8 mouse cellular contexts compared by ENCODE assay signal in genomic region chr11:84828516-84829399, GRCm38 (mm10). TPM values are rescaled to one million over a fixed set of nuclear protein-coding genes. Genes with fewer than 3 reads are reported as not detected.
DNase-seq lines count a peak whose midpoint lies in the region; ATAC-seq and TF ChIP-seq lines count a peak whose summit lies in the region.

Dhrs11 (minus strand) TSS chr11:84828994.

- peaks cover 7% of the 10 kb centered on the region; the same call in 1 of the 2 replicates for H3K36me3 ChIP-seq in ES-Bruce4 (ENCODE audit: control insufficient read depth, insufficient read depth, low read length, poor library complexity, severe bottlenecking)
- peaks cover 30% of the 10 kb centered on the region for H3K36me3 ChIP-seq in forebrain, embryonic 13.5 days (ENCODE audit: poor library complexity, severe bottlenecking)
- peaks cover 27% of the 10 kb centered on the region for H3K36me3 ChIP-seq in heart, postnatal 0 days (replicated peaks; ENCODE audit: control insufficient read depth, insufficient read depth, low read length)
- H3K36me3 ChIP-seq in liver, embryonic 16.5 days (ENCODE audit: control insufficient read depth, insufficient read depth), result peaks cover 41% of the 10 kb centered on the region
- peaks cover 21% of the 10 kb centered on the region for H3K36me3 ChIP-seq in neural tube, embryonic 12.5 days
- H3K36me3 ChIP-seq in stomach, postnatal 0 days (ENCODE audit: control insufficient read depth, insufficient read depth, low read length), result peaks cover 7% of the 10 kb centered on the region; the same call in 1 of the 2 replicates

- no peak for TF ChIP-seq EP300 in ES-Bruce4 (IDR thresholded peaks at IDR 0.05; ENCODE audit: insufficient read depth, low read depth, low read length)
- peak; percentile 88; the same call in 1 of the 2 replicates for TF ChIP-seq EP300 in heart, postnatal 0 days (IDR thresholded peaks at IDR 0.05; ENCODE audit: low read depth)
- TF ChIP-seq EP300 in stomach, postnatal 0 days (optimal IDR thresholded peaks at IDR 0.05), result no peak

- H3K27ac ChIP-seq in ES-Bruce4 (ENCODE audit: insufficient read depth, low read length), result no peak within 1 kb of the TSS
- H3K27ac ChIP-seq in forebrain, embryonic 13.5 days, result peak within 1 kb of the TSS; percentile 21; the same call in 1 of the 2 replicates
- peak within 1 kb of the TSS; percentile 97 for H3K27ac ChIP-seq in heart, postnatal 0 days (ENCODE audit: low read depth)
- H3K27ac ChIP-seq in liver, embryonic 16.5 days (ENCODE audit: low read length), result peak within 1 kb of the TSS; percentile 96
- H3K27ac ChIP-seq in neural tube, embryonic 12.5 days, result 0 out of 2 replicates have a peak within 1 kb of the TSS, but pooled peaks have one; percentile 1
- H3K27ac ChIP-seq in stomach, postnatal 0 days (replicated peaks), result peak within 1 kb of the TSS; percentile 81

- peak within 1 kb of the TSS; percentile 40 for H3K9ac ChIP-seq in ES-Bruce4 (ENCODE audit: low read depth, poor library complexity, severe bottlenecking)
- H3K9ac ChIP-seq in forebrain, embryonic 13.5 days, result peak within 1 kb of the TSS; percentile 71
- peak within 1 kb of the TSS; percentile 78 for H3K9ac ChIP-seq in heart, postnatal 0 days (replicated peaks; ENCODE audit: low read depth, low read length)
- H3K9ac ChIP-seq in liver, embryonic 16.5 days (ENCODE audit: low read depth, low read length), result peak within 1 kb of the TSS; percentile 95
- peak within 1 kb of the TSS; percentile 77 for H3K9ac ChIP-seq in neural tube, embryonic 12.5 days
- H3K9ac ChIP-seq in stomach, postnatal 0 days (ENCODE audit: low read length), result peak within 1 kb of the TSS; percentile 76

- no peaks in the 10 kb centered on the region for H3K9me3 ChIP-seq in ES-Bruce4 (replicated peaks; ENCODE audit: control insufficient read depth, insufficient read depth, low read length, poor library complexity, severe bottlenecking)
- H3K9me3 ChIP-seq in forebrain, embryonic 13.5 days (replicated peaks), result no peaks in the 10 kb centered on the region
- H3K9me3 ChIP-seq in heart, postnatal 0 days (replicated peaks; ENCODE audit: control insufficient read depth, low read length), result no peaks in the 10 kb centered on the region
- H3K9me3 ChIP-seq in liver, embryonic 16.5 days (replicated peaks; ENCODE audit: control insufficient read depth, low read length), result no peaks in the 10 kb centered on the region
- H3K9me3 ChIP-seq in neural tube, embryonic 12.5 days, result no peaks in the 10 kb centered on the region
- H3K9me3 ChIP-seq in stomach, postnatal 0 days (ENCODE audit: control insufficient read depth, low read length), result no peaks in the 10 kb centered on the region

- H3K4me3 ChIP-seq in ES-Bruce4 (ENCODE audit: low read depth, low read length), result peak within 1 kb of the TSS; percentile 89
- peak within 1 kb of the TSS; percentile 59 for H3K4me3 ChIP-seq in forebrain, embryonic 13.5 days
- H3K4me3 ChIP-seq in heart, postnatal 0 days (ENCODE audit: low read depth, low read length), result peak within 1 kb of the TSS; percentile 89
- peak within 1 kb of the TSS; percentile 89 for H3K4me3 ChIP-seq in liver, embryonic 16.5 days (ENCODE audit: low read depth, low read length)
- H3K4me3 ChIP-seq in neural tube, embryonic 12.5 days, result peak within 1 kb of the TSS; percentile 57
- peak within 1 kb of the TSS; percentile 78 for H3K4me3 ChIP-seq in stomach, postnatal 0 days (ENCODE audit: low read depth, low read length)

- ATAC-seq in cerebellum, adult (ENCODE audit: insufficient number of reproducible peaks, low FRiP score, low TSS enrichment), result peak; percentile 57; the same call in 1 of the 2 replicates
- ATAC-seq in forebrain, embryonic 13.5 days, result peak; percentile 89
- ATAC-seq in heart, postnatal 0 days (ENCODE audit: insufficient read depth, low read depth), result peak; percentile 93
- ATAC-seq in liver, embryonic 16.5 days (ENCODE audit: low read depth), result peak; percentile 93
- peak; percentile 82 for ATAC-seq in neural tube, embryonic 12.5 days (ENCODE audit: low FRiP score, low read depth)
- peak; percentile 93 for ATAC-seq in stomach, postnatal 0 days (ENCODE audit: low FRiP score, low TSS enrichment)

- peak; percentile 91 for DNase-seq in heart, postnatal 0 days (ENCODE audit: low spot score)
- DNase-seq in kidney, postnatal 4 days, result peak; percentile 96 to 97
- peak; percentile 95 for DNase-seq in stomach, postnatal 0 days (ENCODE audit: low spot score)

- under 1% methylated on average over 58 of the region's 62 CpGs for WGBS in forebrain, embryonic 13.5 days
- under 1% methylated on average over 61 of the region's 62 CpGs for WGBS in heart, postnatal 0 days
- under 1% methylated on average over 62 of the region's 62 CpGs for WGBS in liver, embryonic 16.5 days (ENCODE audit: insufficient replicate concordance)
- under 1% methylated on average over 62 of the region's 62 CpGs for WGBS in neural tube, embryonic 12.5 days
- under 1% methylated on average over 62 of the region's 62 CpGs for WGBS in stomach, postnatal 0 days

- H3K4me2 ChIP-seq in forebrain, embryonic 13.5 days, result peak within 1 kb of the TSS; percentile 92
- H3K4me2 ChIP-seq in heart, postnatal 0 days (ENCODE audit: low read depth, low read length), result peak within 1 kb of the TSS; percentile 74
- peak within 1 kb of the TSS; percentile 94 for H3K4me2 ChIP-seq in liver, embryonic 16.5 days (ENCODE audit: low read depth, low read length)
- peak within 1 kb of the TSS; percentile 95 for H3K4me2 ChIP-seq in neural tube, embryonic 12.5 days (replicated peaks)
- peak within 1 kb of the TSS; percentile 95 for H3K4me2 ChIP-seq in stomach, postnatal 0 days (replicated peaks; ENCODE audit: low read depth)

- H3K4me1 ChIP-seq in ES-Bruce4 (ENCODE audit: control insufficient read depth, insufficient read depth, low read length), result no peaks in the 10 kb centered on the region
- peaks cover 13% of the 10 kb centered on the region for H3K4me1 ChIP-seq in forebrain, embryonic 13.5 days
- H3K4me1 ChIP-seq in heart, postnatal 0 days (ENCODE audit: control insufficient read depth, insufficient read depth), result peaks cover 27% of the 10 kb centered on the region
- H3K4me1 ChIP-seq in liver, embryonic 16.5 days (ENCODE audit: control insufficient read depth, low read depth, low read length), result peaks cover 27% of the 10 kb centered on the region
- H3K4me1 ChIP-seq in neural tube, embryonic 12.5 days, result peaks cover 6% of the 10 kb centered on the region; the same call in 1 of the 2 replicates
- H3K4me1 ChIP-seq in stomach, postnatal 0 days (replicated peaks; ENCODE audit: control insufficient read depth, insufficient read depth), result peaks cover 2% of the 10 kb centered on the region

- H3K27me3 ChIP-seq in ES-Bruce4 (ENCODE audit: control insufficient read depth, insufficient read depth, low read length, poor library complexity, severe bottlenecking), result no peaks in the 10 kb centered on the region
- no peaks in the 10 kb centered on the region for H3K27me3 ChIP-seq in forebrain, embryonic 13.5 days
- H3K27me3 ChIP-seq in heart, postnatal 0 days (ENCODE audit: control insufficient read depth, insufficient read depth, low read length), result no peaks in the 10 kb centered on the region
- H3K27me3 ChIP-seq in liver, embryonic 16.5 days (ENCODE audit: control insufficient read depth, insufficient read depth, low read depth, low read length), result no peaks in the 10 kb centered on the region
- H3K27me3 ChIP-seq in neural tube, embryonic 12.5 days (replicated peaks), result no peaks in the 10 kb centered on the region
- no peaks in the 10 kb centered on the region for H3K27me3 ChIP-seq in stomach, postnatal 0 days (ENCODE audit: control insufficient read depth, insufficient read depth, low read length)

- no peak for TF ChIP-seq CTCF in ES-Bruce4 (IDR thresholded peaks at IDR 0.05; ENCODE audit: low read depth, low read length)
- no peak for TF ChIP-seq CTCF in heart, postnatal 0 days (IDR thresholded peaks at IDR 0.05; ENCODE audit: low read depth)
- TF ChIP-seq CTCF in stomach, postnatal 0 days (IDR thresholded peaks at IDR 0.05; ENCODE audit: low read depth), result no peak; the same call in 1 of the 2 replicates

- TF ChIP-seq POLR2A in ES-Bruce4 (IDR thresholded peaks at IDR 0.05; ENCODE audit: insufficient read depth, low read length), result no peak

RNA-seq across cellular contexts. Expression of gene Dhrs11, which starts in this region (rescaled TPM):
- 5.0 and 7.0 TPM in 2 replicates for polyA plus RNA-seq in ES-Bruce4 (2011; ENCODE audit: insufficient read depth, insufficient read length, low read depth, missing spikeins)
- polyA plus RNA-seq in forebrain, embryonic 13.5 days (2015; fragmentation: Nextera tagmentation; extraction: Ambion mirVana), result 3.6 and 3.8 TPM in 2 replicates
- 148 and 166 TPM in 2 replicates for total RNA-seq in heart, postnatal 0 days (2014; rRNA removed; ENCODE audit: low replicate concordance)
- polyA plus RNA-seq in heart, postnatal 0 days (2015; fragmentation: Nextera tagmentation; extraction: Ambion mirVana), result 110 TPM in 2 replicates
- 231 and 247 TPM in 2 replicates for polyA plus RNA-seq in liver, embryonic 16.5 days (2015; fragmentation: Nextera tagmentation; extraction: Ambion mirVana)
- 8.2 and 8.9 TPM in 2 replicates for polyA plus RNA-seq in neural tube, embryonic 12.5 days (2016; fragmentation: Nextera tagmentation; extraction: Ambion mirVana)
- 10.7 and 12.3 TPM in 2 replicates for polyA plus RNA-seq in stomach, postnatal 0 days (2015; fragmentation: Nextera tagmentation; extraction: Ambion mirVana)

Comparison
In these comparisons a context has a peak if more than half of its experiments do, and no peak if none do; other contexts are left out.
1. H3K9ac ChIP-seq: peak in every context shown above with its lines; median percentile 95 in liver, embryonic 16.5 days; 78 in heart, postnatal 0 days; 77 in neural tube, embryonic 12.5 days; 76 in stomach, postnatal 0 days; 71 in forebrain, embryonic 13.5 days; 40 in ES-Bruce4.